Mouse (Mus musculus) forebrain, embryonic 16.5 days (tissue): ENCODE data around the gene Aspdh. TPM values are rescaled to one million over a fixed set of nuclear protein-coding genes. Genes with fewer than 3 reads are reported as not detected.

ENCODE experiments used
- ATAC-seq: fragments of 200-750 bp; cut with Nextera tagmentation; 2 replicates; pipeline ENCODE4 v1.8.0; 2017; ENCODE audit warnings: mild to moderate bottlenecking, moderate library complexity
- H3K27ac ChIP-seq: fragments of 300-500 bp; sonication (generic); 2 replicates; pipeline ENCODE4 v1.5.1; 2014; ENCODE audit warnings: low read length, control low read depth
- H3K27me3 ChIP-seq: fragments of 300-500 bp; sonication (generic); replicated peaks from 2 replicates; pipeline ENCODE4 v1.6.1; 2014; ENCODE audit warnings: low read length; ENCODE audit not compliant: control insufficient read depth, insufficient read depth
- H3K36me3 ChIP-seq: fragments of 300-500 bp; sonication (generic); 2 replicates; pipeline ENCODE4 v1.6.1; 2014; ENCODE audit not compliant: control insufficient read depth, insufficient read depth
- H3K4me1 ChIP-seq: fragments of 300-500 bp; sonication (generic); replicated peaks from 2 replicates; pipeline ENCODE4 v1.6.1; 2014; ENCODE audit warnings: low read length; ENCODE audit not compliant: control insufficient read depth, insufficient read depth
- H3K4me2 ChIP-seq: fragments of 300-500 bp; sonication (generic); 2 replicates; pipeline ENCODE4 v1.6.1; 2014; ENCODE audit warnings: mild to moderate bottlenecking, low read length, control low read depth
- H3K4me3 ChIP-seq: fragments of 300-500 bp; sonication (generic); replicated peaks from 2 replicates; pipeline ENCODE4 v1.5.1; 2014; ENCODE audit warnings: mild to moderate bottlenecking, low read length, control low read depth
- H3K9ac ChIP-seq: fragments of 300-500 bp; sonication (generic); replicated peaks from 2 replicates; pipeline ENCODE4 v1.6.1; 2014; ENCODE audit warnings: low read depth, low read length, control low read depth
- H3K9me3 ChIP-seq: fragments of 300-500 bp; sonication (generic); 2 replicates; pipeline ENCODE4 v1.6.1; 2016; ENCODE audit warnings: low read length; ENCODE audit not compliant: control insufficient read depth
- WGBS: fragments of 180-500 bp; shearing (Covaris S2); extraction: QIAGEN DNeasy Blood & Tissue Kit; methylation state at CpG from one replicate; pipeline ENCODE4 v1.1.7; 2014; 5-methylcytosine and 5-hydroxymethylcytosine counted together
- polyA plus RNA-seq: library from polyadenylated mRNA; unstranded; fragments of >200 nt; fragmentation: Nextera tagmentation; extraction: Ambion mirVana; gene quantifications from 2 replicates; pipeline ENCODE4 v1.2.1, GENCODE M21; 2015

The Aspdh gene
- polyA plus RNA-seq, result 2.6 and 3.7 TPM in 2 replicates

DNA sequence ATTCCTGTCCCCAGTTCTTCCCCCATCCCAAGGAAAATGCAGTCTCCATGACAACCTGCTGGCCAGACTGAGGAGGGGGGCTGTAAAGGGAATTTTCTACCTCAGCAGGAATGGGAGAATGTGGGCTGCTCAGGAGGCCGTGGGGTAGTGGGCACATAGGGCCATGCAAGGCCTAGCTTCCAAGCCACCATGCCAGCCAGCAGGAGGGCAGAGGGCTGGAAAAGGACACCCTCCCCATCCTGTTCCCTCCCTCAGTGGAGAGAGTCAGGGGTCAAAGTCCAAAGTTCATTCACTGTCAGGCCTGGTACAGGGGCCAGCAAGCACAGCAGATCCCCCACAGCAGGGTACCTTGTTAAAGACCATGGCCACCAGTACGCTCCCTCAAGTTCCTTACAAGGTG, at the start of gene Aspdh:
Aspdh (plus strand) TSS at position 281 of the 400 bp plus-strand sequence.
- 43% methylated on average over 2 of the region's 2 CpGs for WGBS
- Histone ChIP-seq H3K4me1 (peaks cover 46% of the 10 kb centered on the region), H3K4me2 (peak within 1 kb of the TSS; percentile 13; the same call in 1 of the 2 replicates), H3K36me3 (peaks cover 26% of the 10 kb centered on the region), H3K9me3 (no peaks in the 10 kb centered on the region), H3K9ac (peak within 1 kb of the TSS; percentile 29), H3K27ac (peak within 1 kb of the TSS; percentile 82), H3K27me3 (no peaks in the 10 kb centered on the region), H3K4me3 (no peak within 1 kb of the TSS)
- no peak for ATAC-seq

- H3K9ac ChIP-seq, result peak overlapping the region; percentile 52; the same call in 1 of the 2 replicates
- H3K9me3 ChIP-seq, result no peaks in the 10 kb centered on the region
- H3K4me3 ChIP-seq, result peak overlapping the region; percentile 85
- no peaks in the 10 kb centered on the region for H3K27me3 ChIP-seq
- 11% methylated on average over 8 of the region's 8 CpGs for WGBS
- H3K36me3 ChIP-seq, result no peaks in the 10 kb centered on the region
- no peak; the same call in none of the 2 replicates for ATAC-seq
- H3K4me1 ChIP-seq, result peaks cover 44% of the 10 kb centered on the region
- peak overlapping the region; percentile 61 for H3K4me2 ChIP-seq
- H3K27ac ChIP-seq, result peak overlapping the region; percentile 89
These were observed 37.5 kb upstream of the Aspdh start for GRCm38 (mm10) chr7:44427666-44428065.

DNA sequence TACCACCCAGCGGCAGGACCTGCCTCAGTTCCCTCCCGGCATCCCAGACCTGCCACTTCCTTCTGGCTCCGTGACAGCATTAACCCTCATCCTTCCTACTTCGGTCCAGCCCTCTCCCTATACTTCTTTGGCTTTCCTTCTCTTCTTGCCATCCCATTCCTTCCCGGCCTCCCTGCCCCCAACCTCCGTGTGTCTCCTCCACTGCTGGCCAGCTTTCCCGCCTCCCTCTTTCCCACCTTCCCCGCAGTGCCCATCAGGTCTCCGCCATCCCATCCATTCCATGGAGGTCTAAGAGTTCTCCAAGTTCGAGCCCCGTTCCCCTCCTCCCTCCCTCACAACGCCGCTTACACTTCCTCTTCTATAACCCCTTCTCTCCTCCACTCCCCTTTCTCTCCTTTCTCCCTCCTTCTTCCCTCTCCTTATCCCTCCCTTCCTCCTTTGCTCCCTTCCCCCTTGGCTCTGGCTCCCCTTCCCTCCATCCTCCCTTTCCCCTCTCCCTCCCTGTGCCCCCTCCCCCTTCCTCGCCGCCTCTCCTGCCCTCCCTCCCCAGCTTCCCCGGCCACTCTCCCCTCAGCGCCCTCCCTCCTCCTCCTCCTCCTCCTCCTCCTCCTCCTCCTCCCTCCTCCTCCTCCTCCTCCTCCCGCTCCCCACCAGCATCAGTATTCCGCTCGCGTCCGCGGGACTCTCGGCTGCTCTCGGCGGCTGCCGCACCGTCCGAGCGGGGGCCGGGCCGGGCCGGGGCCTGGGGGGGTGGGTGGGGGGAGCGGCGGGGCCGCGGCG, 36.8 kb upstream of the Aspdh start:
- Histone ChIP-seq H3K27me3 (no peaks in the 10 kb centered on the region), H3K36me3 (no peaks in the 10 kb centered on the region), H3K4me3 (peak overlapping the region; percentile 85), H3K4me1 (peaks cover 48% of the 10 kb centered on the region), H3K9me3 (no peaks in the 10 kb centered on the region), H3K4me2 (peak overlapping the region; percentile 61), H3K9ac (peak overlapping the region; percentile 92), H3K27ac (peak overlapping the region; percentile 99)
- peak; percentile 19 for ATAC-seq
- 1% methylated on average over 17 of the region's 38 CpGs for WGBS

DNA sequence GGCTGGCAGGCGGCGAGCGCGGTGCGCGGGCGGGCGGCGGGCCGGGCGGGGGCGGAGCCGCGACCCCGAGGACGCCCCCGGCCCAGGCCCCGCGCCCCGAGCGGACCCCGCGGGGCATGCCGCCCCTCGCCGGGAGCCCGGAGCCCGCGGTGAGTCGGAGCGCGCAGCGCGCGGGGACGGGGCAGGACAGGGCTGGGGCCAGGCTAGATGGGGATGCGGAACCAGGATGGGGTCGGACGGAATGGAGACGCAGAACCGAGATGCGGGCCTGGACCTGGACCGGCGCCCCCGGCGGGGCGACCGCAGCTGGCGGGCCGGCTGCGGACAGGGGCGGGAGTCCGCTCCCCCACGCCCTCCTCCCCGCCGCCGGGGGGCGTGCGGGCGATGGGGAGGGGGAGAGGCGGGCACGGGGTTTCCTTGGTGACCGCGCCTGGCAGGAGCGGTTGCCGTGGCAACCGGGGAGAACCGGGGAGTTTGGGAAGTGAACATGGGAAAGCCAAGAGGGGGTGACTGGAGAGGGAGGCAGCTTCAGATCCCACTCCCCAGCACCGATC, 36.1 kb upstream of the Aspdh start, which contains the start of gene Lrrc4b:
Lrrc4b (plus strand) TSS at position 51 of the 554 bp plus-strand sequence.
- Histone ChIP-seq H3K36me3 (no peaks in the 10 kb centered on the region), H3K27ac (peak within 1 kb of the TSS; percentile 99), H3K9me3 (no peaks in the 10 kb centered on the region), H3K27me3 (no peaks in the 10 kb centered on the region), H3K4me1 (peaks cover 50% of the 10 kb centered on the region), H3K4me3 (peak within 1 kb of the TSS; percentile 85), H3K4me2 (peak within 1 kb of the TSS; percentile 95), H3K9ac (peak within 1 kb of the TSS; percentile 92)
- ATAC-seq, result peak; percentile 70
- under 1% methylated on average over 58 of the region's 69 CpGs for WGBS

DNA sequence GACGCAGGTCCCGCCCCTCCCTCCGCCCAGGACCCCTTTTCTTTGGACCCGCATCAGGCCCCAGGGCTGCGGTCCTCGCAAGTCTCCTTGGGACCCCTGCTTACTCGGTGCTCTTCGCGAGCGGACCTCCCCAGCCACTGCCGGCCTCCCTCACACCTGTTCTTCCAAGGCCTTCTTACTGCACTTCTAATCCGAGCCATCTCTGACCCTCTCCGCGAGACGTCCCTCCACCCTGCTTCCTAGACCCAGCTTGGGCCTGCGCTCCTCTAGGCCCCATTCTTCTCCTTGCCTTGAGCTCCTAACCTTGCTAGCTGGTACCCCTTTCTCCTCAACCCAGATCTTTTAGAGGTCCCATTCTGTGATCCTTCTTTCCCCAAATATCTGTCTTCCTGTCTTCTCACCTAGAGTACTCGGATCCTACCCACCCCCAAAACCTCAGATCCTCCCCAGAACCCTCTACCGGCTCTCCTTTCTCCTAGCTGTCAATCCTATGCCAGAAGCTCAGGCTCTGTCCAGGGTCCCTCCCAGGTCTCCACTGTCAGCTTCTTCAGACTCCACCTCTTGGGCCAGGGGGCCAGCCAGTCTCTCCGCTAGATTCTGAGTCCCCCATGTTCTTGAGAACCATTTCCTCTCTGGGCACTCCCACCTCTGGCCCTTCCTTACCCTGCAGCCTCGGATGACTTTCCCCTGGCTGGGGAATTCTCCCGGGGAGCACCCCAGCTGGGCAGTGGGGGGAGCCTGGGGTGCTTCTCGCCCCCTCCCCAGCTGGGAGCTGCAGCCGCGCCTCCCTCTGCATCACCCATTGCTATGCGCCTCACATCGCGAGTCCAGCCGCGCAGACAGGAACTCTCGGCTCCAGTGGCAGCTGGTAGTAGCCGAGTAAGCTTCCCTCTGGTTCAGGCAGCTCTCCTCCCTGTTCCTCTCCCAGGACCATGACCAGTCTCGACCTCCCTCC, 35.4 kb upstream of the Aspdh start:
- Histone ChIP-seq H3K27ac (peak overlapping the region; percentile 99), H3K9me3 (no peaks in the 10 kb centered on the region), H3K27me3 (no peaks in the 10 kb centered on the region), H3K4me2 (peak overlapping the region; percentile 95), H3K36me3 (no peaks in the 10 kb centered on the region), H3K4me1 (peaks cover 50% of the 10 kb centered on the region), H3K9ac (peak overlapping the region; percentile 92), H3K4me3 (peak overlapping the region; percentile 85)
- WGBS, result under 1% methylated on average over 31 of the region's 32 CpGs
- peak; percentile 26 for ATAC-seq

GRCm38 (mm10) chr7:44432550-44432949, 32.6 kb upstream of the Aspdh start:
- no peaks in the 10 kb centered on the region for H3K27me3 ChIP-seq
- no peaks in the 10 kb centered on the region for H3K9me3 ChIP-seq
- peaks cover 46% of the 10 kb centered on the region for H3K4me1 ChIP-seq
- ATAC-seq, result no peak
- H3K27ac ChIP-seq, result no peak overlapping the region
- 78% methylated on average over 5 of the region's 6 CpGs for WGBS
- H3K9ac ChIP-seq, result no peak overlapping the region
- H3K4me3 ChIP-seq, result no peak overlapping the region
- no peaks in the 10 kb centered on the region for H3K36me3 ChIP-seq
- H3K4me2 ChIP-seq, result no peak overlapping the region

- Histone ChIP-seq H3K36me3 (no peaks in the 10 kb centered on the region), H3K27ac (no peak overlapping the region), H3K9me3 (no peaks in the 10 kb centered on the region), H3K27me3 (no peaks in the 10 kb centered on the region), H3K9ac (no peak overlapping the region), H3K4me2 (no peak overlapping the region), H3K4me1 (peaks cover 42% of the 10 kb centered on the region), H3K4me3 (no peak overlapping the region)
- WGBS, result 8% methylated on average over 7 of the region's 7 CpGs
- ATAC-seq, result peak; percentile 30
These were observed 31.8 kb upstream of the Aspdh start for GRCm38 (mm10) chr7:44433371-44433770.

DNA sequence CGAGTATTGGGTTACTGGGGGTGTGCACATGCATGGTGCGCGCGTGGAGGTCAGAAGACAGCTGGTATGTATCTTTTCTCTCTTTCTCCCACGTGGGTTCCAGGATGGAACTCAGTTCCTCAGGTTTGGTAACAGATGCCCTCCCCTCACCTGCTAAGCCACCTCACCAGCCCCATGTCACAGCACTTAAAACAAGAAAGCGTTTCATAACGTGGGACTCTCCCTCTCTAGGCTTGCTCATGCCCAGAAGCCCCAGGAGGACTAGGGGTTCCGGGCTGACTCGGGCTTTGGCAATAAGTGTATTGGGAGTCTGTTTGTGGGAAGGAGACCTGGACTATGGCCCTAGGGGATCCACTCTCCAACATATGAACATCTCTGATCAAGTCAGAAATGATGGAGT, 31.1 kb upstream of the Aspdh start:
- ATAC-seq, result no peak
- Histone ChIP-seq H3K4me2 (no peak overlapping the region), H3K4me1 (peaks cover 42% of the 10 kb centered on the region), H3K27ac (no peak overlapping the region), H3K27me3 (no peaks in the 10 kb centered on the region), H3K9ac (no peak overlapping the region), H3K9me3 (no peaks in the 10 kb centered on the region), H3K4me3 (no peak overlapping the region), H3K36me3 (no peaks in the 10 kb centered on the region)
- 77% methylated on average over 9 of the region's 9 CpGs for WGBS

- Histone ChIP-seq H3K36me3 (no peaks in the 10 kb centered on the region), H3K27ac (no peak overlapping the region), H3K4me1 (peaks cover 28% of the 10 kb centered on the region), H3K9me3 (no peaks in the 10 kb centered on the region), H3K27me3 (no peaks in the 10 kb centered on the region), H3K4me3 (no peak overlapping the region), H3K9ac (no peak overlapping the region), H3K4me2 (no peak overlapping the region)
- no peak for ATAC-seq
- 67% methylated on average over 5 of the region's 5 CpGs for WGBS
These were observed 29.4 kb upstream of the Aspdh start for GRCm38 (mm10) chr7:44435796-44436195.
